Mouse (Mus musculus) frontal cortex, adult (tissue): Measurements from ENCODE around the gene Zfand3.

Experiments used
- ATAC-seq: cut with Nextera tagmentation; 2 replicates; pipeline ENCODE4 v1.9.2; 2017; ENCODE audit warnings: mild to moderate bottlenecking, moderate library complexity, mixed read lengths; ENCODE audit not compliant: low TSS enrichment

The Zfand3 gene

DNA sequence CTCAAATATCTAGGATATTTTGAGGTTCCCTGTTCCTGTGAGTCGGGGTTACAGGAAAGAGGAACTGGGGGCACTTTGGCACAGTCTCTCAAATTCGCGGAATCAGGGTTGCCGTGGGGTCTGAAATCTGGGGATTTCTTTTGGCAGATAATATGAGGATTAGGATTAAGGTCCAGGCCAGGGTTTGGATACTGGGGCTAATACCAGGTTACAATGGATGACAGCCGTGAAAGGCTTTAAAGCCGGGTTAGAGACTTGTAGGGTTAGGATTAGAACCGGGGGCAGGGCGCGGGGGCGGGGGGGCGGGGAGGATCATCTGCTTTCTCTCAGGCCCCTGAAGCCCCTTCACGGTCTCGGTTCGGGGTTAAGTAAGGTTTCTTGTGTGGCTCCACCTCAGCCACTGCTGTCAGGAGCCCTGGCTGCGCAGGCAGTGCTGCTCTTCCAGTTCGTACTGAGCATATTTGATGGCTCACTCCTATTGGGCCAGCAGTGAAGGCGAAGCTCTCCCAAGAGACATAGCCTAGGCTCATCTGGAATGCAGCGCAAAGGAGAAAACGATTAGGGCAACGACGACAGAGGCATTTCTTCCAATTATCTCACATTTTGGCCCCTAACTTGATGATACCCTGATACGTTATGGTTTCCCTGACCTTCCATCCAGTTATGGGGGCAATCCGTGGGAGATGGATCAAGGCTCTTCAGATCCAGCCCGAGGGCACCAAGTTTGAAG, 5.8 kb upstream of the Zfand3 start:
- ATAC-seq, result no peak

- ATAC-seq, result peak; percentile 9; the same call in 1 of the 2 replicates
These were observed 540 bp downstream of the Zfand3 start for GRCm38 (mm10) chr17:30005103-30005443.

GRCm38 (mm10) chr17:30005451-30005941, 963 bp downstream of the Zfand3 start:
- ATAC-seq, result no peak

DNA sequence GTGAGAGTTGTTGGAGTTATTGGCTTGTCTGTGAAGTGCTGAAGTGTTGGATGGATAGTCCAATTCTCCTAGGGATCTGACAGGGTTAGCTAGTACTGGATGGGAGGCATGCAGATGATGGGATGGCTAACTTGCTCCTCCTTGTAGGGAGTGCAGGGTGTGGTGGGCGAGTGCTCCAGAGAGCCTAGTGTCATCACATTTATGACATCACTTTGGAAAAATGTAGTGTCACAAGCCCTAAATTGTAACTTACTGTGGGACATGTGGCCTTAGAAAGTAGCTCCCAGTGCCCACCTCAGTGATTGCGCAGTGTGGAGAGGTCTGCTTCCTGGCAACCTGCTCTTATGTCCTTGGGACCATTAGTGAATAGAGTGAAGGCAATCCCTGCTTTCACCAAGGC, 2.3 kb downstream of the Zfand3 start:
- no peak for ATAC-seq

DNA sequence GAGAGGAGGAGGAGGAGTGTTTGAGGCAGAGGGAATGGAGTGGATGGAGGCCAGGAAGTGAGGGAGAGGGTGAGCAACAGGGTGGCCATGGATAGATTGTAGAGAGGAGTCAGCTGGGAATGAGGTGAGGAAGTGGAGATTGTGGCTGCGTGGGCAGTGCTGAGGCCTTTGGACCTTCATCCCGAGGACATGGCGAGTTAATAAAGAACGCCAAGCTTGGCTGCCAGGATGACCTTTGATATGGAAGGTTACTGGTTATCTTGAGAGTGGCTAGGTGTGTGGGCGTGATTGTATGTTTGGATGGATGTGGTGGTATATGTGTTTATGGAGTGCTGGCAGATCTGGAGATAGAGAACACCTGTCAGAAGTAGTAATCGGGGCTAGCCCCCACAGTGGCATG, 3.4 kb downstream of the Zfand3 start:
- no peak for ATAC-seq

DNA sequence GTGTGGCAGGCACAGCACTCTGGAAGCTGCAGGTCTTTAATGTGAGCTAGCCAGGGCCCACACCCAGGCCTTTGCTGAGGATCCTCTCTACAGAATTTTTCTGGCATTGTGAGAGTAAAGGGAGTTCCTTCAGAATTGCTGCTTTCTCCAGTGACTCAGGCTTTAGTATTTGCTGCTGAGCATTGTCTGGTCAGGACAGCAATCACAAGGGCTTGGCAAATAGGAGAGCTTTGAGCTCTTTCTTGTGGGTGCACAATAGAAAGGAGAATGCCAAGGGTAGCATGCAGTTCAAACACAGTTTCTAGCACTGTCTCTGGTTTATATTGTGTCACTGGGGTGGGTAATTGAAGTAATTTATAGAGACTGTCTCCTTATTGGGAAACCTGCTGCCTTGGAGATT, 3.9 kb downstream of the Zfand3 start:
- no peak for ATAC-seq

- no peak for ATAC-seq
These were observed 10.1 kb downstream of the Zfand3 start for GRCm38 (mm10) chr17:30014660-30015059.

- no peak for ATAC-seq
These were observed 14.5 kb downstream of the Zfand3 start for GRCm38 (mm10) chr17:30018927-30019610.

- no peak for ATAC-seq
These were observed 15.4 kb downstream of the Zfand3 start for GRCm38 (mm10) chr17:30019942-30020341.

DNA sequence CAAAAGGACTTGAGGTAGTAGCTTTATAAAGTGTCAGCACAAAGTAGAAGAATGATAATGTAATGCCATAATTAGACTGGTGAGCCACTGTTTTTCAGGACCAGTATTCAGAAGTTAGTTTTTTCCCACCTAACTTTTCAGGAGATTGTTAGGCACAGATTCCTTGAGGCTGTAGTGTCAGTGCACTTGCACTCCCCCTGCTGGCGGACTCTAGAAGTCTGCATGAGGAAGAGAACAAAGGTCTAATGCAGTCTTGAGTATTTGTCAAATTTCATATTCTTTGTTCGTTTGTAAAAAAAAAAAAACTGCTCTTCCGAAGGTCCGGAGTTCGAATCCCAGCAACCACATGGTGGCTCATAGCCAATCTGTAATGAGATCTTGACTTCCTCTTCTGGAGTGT, 20.1 kb downstream of the Zfand3 start:
- peak; percentile 55; the same call in 1 of the 2 replicates for ATAC-seq

DNA sequence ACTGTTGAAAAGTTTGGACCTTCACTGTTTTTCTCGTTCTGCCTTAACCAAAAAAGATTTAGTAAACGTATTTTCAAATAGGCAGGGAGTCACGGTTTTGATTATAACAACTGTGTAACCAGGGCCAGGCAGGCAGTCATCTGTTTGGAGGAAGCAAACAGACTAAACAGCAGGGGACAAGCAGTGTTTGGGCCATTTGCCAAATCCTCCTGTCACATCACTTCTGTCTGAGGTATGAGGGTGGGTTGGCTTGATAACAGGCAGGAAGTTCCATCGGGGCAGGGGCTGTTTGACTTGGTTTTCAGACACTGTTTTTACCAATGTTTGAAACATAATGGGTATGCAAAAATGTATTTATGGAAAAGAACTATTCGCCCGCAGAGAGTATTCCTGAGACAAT, 22.1 kb downstream of the Zfand3 start:
- ATAC-seq, result no peak

DNA sequence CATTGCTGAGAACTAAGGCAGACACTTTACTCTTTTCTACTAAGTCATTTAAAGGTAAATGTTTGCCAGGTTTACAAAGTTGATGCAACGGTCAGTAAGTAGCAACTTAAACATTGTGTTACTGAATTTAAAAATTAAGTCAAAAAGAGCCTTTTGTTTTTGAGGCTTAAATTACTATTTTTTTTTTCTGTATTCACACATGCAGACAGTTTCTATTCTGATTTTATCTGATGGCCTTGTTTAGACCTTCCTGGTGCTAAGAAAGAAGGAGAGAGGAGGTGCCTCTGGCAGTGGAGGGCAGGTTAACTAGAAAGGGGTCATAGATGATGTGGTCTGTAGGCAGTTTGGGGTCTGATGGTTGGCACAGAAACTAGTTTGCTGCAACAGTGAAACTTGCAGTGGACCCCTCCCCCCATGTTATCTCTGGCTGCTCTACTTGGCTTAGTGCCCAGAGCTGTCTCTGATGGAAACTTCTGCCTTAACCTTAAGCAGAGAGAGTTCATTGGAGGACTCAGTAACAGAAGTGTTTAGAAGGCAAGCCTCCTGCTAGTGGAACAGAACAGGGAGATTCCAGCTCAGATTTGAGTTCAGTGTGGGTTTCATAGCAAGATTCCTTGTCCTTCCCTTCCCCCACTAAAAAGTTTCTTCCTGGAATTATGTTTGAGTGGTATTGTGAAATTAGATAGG, 23.0 kb downstream of the Zfand3 start:
- no peak for ATAC-seq

GRCm38 (mm10) chr17:30029633-30030226, 25.2 kb downstream of the Zfand3 start:
- ATAC-seq, result no peak

DNA sequence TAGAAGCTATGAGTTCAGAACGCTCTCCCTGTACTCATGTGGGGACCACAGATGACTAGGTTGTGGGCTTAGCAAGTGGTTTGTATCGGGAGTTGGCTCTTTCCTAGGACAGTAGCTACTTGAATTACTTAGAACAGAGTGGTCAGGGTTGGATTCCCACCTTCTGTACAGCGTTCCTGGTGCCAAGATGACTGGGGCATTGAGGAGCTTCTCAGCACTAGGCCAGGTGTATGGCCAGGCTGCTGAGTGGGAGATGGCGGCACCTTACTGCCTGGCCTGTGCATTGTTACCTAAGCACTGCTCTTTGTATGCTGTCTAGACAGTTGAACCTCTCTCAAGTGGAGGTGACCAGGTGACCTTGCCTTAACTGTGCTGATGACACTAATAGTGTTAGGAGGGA, 28.3 kb downstream of the Zfand3 start:
- no peak for ATAC-seq

DNA sequence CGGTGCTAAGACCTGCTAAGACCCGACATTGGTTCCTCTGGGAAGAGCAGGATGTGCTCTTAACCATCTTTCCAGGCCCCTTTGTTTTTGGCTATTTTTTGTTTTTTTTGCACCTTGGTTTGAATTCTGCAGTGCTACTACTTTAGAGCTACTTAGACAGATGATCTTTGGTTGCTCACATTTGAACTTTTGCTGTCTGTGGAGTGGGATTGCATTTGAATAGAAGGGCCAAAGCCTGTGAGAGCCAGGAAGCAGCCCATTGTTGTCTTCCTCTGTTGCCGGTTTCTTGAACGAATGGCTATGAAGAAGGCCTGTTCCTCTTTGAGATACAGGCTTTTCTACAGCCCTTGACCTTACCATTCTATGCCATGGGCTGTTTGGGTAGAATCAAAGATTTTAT, 29.5 kb downstream of the Zfand3 start:
- no peak for ATAC-seq

DNA sequence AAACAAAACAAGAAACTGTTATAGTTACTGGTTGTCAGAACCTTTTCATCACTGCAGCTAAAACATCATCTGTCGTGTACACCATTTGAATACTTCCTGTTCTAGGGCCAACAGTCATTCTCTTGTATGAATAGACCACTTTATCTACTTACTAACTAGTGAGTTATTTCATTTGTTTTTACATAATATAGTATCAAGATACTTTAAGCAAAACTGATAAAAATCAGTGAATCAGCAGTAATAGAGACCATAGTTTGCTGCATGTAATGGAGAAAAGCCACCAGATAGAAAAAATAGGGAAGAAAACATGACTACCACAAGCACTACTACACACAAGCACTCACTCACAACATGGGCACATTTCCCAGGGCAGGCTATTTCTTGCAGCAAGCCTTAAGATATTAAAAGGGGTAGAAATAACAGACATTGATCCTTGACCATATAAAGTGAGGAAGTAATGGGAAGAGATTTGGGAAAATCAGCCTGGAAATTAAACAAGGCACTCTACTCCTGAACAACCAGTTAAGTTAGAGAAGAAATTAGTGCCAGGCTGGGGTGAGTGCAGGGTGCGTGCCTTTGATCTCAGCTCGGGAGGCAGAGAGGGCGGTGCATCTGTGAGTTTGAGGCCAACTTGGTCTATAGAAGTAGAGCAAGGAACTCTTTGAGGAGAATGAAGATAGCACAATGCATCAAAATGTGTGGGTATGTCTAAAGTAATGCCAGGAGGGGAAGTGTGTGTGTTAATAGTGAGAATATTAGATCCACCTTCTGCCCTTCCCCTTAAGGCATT, 30.9 kb downstream of the Zfand3 start:
- no peak for ATAC-seq

DNA sequence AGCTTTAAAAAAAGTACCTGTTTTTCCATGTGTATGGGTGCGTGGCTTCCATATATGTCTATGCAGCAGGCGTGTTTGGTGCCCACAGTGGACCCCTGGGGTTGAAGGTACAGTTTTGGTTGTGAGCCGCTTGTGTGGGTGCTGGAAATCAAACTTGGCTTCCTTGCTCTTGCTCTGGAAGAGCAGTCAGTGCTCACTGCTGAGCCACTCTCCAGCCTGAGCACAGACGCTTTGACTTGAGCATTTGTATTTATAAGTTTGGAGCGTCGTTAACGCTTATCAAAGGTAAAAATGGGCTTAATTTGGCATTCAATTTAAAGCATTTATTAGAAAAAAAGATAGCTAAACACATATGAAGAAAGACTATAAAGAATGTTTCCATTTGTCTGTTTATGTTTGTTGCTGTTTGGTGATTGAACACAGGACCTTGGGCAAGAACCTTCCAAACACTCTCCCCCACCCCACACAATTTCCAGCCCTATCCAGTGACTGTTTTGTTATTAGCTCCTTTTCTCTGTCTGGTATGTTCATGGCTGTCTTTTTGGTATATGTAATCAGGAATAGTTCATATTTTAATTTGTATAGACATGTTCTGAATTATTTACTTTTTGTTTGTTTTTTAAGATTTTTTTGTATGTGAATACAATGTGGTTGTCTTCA, 38.8 kb downstream of the Zfand3 start:
- ATAC-seq, result no peak

DNA sequence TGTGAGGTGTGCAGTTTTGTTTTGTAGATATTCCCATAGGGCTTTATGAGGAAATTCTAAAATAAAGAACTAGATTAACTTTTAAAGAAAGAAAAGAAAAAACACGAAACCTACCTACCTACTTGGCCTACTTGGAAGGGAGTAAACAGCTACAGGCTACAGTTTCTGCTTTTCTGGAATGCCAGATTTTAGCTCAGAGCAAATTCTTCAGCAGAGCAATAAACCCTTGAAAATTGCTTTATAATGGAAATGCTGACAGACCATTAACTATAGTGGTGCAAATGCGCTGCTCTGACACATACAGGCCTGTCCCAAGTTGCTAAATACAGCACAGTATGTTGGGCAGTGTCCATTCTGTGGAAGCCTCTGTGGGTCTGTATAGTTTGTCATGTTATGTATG, 40.6 kb downstream of the Zfand3 start:
- no peak for ATAC-seq

DNA sequence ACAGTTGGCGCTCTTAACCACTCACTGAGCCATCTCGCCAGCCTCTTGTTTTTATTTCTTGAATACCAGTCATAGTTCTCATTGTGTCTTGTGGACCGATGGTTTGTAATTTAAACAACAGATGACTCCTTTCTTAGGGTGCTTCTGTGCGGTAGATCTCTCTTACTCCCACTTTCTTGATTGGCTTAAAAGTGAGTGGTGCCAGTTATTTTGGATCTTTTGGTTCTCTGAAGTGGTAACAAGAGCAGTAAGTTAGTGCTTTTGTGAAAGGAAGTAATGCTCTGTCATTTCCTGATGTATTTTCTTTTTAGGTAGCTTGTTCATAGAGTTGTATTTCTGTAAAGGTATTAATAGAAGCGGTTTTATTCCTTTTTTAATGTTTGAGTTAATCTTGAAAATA, 42.1 kb downstream of the Zfand3 start:
- ATAC-seq, result no peak

DNA sequence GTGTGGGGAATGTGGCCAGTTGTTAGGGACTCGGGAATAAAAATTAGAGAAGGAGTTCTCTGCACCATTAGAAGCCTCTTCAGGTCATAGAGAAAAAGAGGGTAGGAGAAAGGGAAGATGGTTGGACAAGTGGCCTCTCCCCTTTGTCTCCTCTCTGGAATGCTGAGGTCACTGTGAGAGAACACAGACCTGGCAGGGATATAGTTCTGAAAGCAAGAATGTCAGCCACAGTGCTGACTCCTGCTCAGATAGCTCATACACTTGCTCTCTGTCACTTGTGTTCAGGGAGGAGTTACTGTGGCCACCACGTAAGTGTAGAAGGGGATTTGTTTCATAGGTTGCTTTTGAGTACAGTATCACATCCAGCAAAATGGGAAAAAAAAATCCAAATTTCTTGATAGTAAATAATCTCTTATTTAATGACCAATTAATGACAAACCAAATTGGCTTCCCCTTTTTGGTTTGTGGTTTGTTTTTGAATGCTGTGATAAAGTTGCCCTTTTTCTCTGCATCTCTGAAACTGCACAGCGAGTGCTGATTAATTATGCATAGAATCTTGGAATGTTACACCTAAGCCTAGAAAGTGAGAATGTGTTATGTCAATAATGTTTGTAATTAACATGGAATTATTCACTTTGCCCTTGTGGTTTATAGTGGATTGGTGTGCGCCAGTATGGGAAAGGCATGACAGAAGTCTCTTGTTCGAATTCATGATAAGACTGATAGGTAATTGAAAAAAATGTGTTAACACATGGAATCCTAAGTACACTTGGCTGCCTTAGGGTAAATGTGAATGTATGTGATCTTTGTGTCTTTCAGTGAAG, 47.2 kb downstream of the Zfand3 start:
- no peak for ATAC-seq
